Mouse (Mus musculus) MEL-GATA-1-ER (cell line): Measurements from ENCODE around the gene Foxred1.

Experiments
- DNase-seq: peaks from one replicate; pipeline ENCODE4 v3.0.0-alpha.2; 2012; ENCODE audit warnings: low read depth; ENCODE audit errors: extremely low read depth

The Foxred1 gene

GRCm38 (mm10) chr9:35192983-35193542 is 17.8 kb downstream of the Foxred1 start:
- DNase-seq = no peak

- no peak for DNase-seq
Observed at GRCm38 (mm10) chr9:35188700-35189099, 22.2 kb downstream of the Foxred1 start.

- no peak for DNase-seq
Observed at GRCm38 (mm10) chr9:35187351-35187903, 23.4 kb downstream of the Foxred1 start.

- no peak for DNase-seq
Observed at GRCm38 (mm10) chr9:35186430-35186829, 24.4 kb downstream of the Foxred1 start.

GRCm38 (mm10) chr9:35183359-35183758 is 27.5 kb downstream of the Foxred1 start:
- no peak for DNase-seq

GRCm38 (mm10) chr9:35182832-35183231 is 28.0 kb downstream of the Foxred1 start:
- no peak for DNase-seq

GRCm38 (mm10) chr9:35176124-35176659 is 34.7 kb downstream of the Foxred1 start:
- no peak for DNase-seq

- DNase-seq = peak; percentile 94
Observed at GRCm38 (mm10) chr9:35175251-35176123, 35.4 kb downstream of the Foxred1 start, which contains the start of gene Dcps. Dcps (minus strand) TSS chr9:35176061.

- DNase-seq = no peak
Observed at GRCm38 (mm10) chr9:35173331-35173730, 37.5 kb downstream of the Foxred1 start.

GRCm38 (mm10) chr9:35170071-35170470 is 40.8 kb downstream of the Foxred1 start:
- no peak for DNase-seq

- DNase-seq = no peak
Observed at GRCm38 (mm10) chr9:35166798-35167635, 43.8 kb downstream of the Foxred1 start.

- no peak for DNase-seq
Observed at GRCm38 (mm10) chr9:35166144-35166797, 44.6 kb downstream of the Foxred1 start.

GRCm38 (mm10) chr9:35164142-35164874 is 46.5 kb downstream of the Foxred1 start:
- DNase-seq = no peak

- DNase-seq = no peak
Observed at GRCm38 (mm10) chr9:35163011-35163690, 47.7 kb downstream of the Foxred1 start.

GRCm38 (mm10) chr9:35161721-35162120 is 49.1 kb downstream of the Foxred1 start:
- no peak for DNase-seq

GRCm38 (mm10) chr9:35160662-35161061 is 50.2 kb downstream of the Foxred1 start:
- no peak for DNase-seq

GRCm38 (mm10) chr9:35158477-35158876 is 52.4 kb downstream of the Foxred1 start:
- no peak for DNase-seq

- DNase-seq = no peak
Observed at GRCm38 (mm10) chr9:35156862-35157261, 54.0 kb downstream of the Foxred1 start.

GRCm38 (mm10) chr9:35156002-35156710 is 54.7 kb downstream of the Foxred1 start:
- no peak for DNase-seq
